Mouse (Mus musculus): ENCODE results near the gene Rapgef4. TPM values are rescaled to one million over a fixed set of nuclear protein-coding genes. Genes with fewer than 3 reads are reported as not detected.
A peak's percentile ranks its signal among the peaks of the same experiment; 100 is the strongest.
"Not testable (repeated sequence)": the region's sequence is repeated elsewhere in the genome, so short reads cannot be mapped to it uniquely, and the experiment has no call there.

Gene Rapgef4
- total RNA-seq, 2 experiments from 2014 or later = 389 to 433 TPM

DNA sequence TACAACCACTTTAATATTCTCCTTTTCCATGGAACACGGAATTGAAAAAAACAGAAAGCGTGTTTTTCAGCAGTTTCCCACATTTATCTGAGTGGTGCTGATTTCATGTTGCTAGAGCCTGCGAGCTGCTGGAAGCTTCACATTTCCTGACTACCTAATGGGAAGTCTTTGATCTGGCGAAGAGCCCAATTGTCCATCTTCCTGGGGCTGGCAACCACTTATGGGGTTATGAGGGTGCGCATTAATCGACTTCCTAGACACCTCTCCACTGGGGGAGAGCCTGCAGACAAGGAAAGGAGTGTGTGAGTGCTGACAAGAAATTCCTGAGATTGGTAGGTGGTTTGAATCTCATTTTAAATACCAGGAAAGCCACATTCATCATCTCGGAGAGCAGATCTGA is 135.1 kb downstream of the Rapgef4 start:
- no peak for DNase-seq (ENCODE audit: low spot score in 2 of 2)

DNA sequence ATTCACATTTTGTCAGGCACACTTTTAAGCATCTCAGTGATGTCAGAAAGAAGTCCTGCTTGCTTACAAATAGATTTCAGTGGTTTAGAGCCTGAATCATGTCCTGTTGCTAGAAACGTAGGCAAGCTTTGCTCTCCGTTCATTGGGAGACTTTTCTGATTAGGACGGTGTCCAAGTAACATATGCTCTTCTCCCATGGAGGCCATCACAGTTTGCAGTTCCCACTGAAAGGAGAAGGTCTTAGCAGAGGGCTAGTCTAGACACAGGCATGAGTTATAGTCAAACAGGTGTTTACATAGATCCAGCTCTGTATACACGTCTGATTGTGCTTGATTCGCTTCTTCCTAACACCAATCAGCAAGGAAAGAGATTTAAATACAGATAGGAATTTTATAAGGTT is 135.7 kb downstream of the Rapgef4 start:
- no peak for DNase-seq (ENCODE audit: low spot score in 2 of 2)

DNA sequence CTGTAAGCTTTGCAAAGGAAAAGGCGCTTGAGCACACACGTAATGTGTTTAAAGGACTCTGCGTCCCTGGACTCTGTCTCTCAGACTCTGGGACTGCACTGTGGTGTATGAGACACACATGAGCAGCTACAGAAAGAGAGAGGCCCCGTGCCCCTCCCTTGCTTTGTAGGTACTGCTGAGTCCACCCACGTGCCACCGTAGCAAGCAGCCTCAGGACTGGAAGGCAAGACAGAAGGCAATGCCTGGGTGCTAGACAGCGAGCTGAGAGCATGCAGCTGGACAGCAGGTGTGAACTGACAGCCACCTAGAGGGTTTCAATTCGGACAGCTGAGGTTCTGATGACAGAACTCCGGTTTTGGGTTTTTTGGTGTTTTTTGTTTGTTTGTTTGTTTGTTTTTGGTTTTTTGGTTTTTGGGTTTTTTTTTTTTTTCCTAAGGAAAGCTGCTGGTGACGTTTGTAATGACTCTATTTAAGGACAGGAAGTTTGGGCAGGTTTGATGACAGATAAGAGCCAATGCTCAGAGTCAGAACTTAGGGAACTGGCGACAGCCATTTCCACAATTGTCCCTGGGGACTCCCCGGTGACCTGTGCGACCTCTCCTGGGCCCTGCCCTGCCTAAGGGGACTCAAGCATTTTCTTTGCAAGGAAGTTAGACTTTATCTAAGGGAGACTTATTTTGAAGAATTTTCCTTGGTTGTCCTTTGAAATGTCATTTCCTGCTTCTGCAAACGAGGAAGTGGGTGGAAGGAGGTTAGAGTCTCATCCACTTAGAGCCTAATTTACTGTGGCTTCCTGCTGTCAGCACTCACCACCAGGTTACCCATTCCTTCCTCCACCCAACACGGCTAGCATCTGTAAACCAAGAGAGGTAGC is 136.3 kb downstream of the Rapgef4 start:
- DNase-seq (ENCODE audit: low spot score in 2 of 2) = no peak

DNA sequence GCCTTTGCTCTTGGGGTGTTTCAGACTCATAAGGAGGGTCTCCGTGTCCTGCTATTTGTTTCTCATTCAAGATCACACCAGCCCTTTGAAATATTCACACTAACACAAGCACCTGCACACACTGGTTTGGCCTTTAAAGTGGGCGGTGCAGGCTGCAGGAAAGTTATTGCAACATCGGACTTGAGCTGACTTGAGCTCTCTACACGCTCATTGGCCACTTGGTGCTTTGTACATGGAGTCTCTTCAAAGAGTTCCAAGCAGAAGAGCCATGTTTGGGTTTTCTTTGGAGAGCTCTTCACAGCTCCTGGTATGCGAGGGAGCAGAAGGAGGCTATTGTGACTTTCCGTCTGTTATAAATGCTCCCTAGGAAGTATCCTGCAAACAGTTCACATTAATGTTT is 139.2 kb downstream of the Rapgef4 start:
- DNase-seq (ENCODE audit: low spot score in 2 of 2) = no peak

DNA sequence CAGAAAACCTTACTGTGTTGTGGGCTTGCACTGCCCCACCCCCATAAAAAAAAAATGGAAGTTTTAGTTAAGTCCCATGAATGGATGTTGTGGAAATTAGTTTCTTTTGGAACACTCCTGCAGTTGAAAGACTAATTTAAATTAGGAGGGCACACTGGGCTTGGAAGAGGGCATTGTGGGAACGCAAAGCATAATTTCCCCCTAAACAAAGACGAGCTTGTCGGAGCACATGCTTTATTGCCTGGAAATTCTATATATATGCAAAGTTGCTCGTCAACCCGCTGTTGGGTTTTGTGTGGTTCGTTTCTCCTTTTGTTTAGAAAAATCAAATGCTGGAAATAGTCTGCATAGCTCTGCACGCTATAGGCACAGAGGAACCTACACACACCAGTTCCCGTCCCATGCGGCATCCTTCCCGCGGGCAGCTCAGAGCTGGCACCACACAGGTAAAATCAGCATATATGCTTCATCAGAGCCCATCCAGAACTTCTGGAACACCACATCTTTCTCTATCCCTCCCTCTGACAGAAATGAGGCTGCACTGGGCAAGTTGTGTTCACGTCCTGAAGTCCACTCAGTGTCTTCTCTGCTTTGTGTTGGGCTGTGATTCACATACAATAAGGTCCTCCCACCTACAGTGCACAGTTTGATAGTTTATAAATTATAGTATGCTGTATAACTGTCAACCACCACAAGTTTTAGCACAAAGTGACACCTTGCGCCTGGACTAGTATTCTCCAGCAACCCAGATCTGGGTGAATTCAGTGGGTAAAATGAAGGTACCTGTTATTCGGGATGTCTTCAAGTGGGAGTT is 141.6 kb downstream of the Rapgef4 start:
- DNase-seq (ENCODE audit: low spot score in 2 of 2) = no peak

DNA sequence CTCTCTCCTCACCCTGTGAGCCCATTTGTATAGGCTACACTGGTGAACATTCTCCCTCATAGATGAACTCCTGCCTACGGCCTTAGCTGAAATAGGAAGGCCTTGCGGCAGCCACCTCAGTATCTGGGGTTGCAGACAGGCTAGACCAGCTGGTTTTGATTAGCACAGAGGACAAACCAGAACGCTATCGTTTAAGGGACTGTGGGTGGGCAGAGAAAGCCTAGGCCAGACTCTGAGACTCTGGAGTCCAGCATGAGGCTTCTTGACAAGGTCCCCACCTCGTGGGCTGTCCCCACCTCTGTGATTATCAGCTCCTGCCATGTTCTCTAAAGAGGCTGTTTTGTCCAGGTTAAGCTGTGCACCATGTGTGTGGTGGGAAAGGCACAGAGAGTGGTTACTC is 142.8 kb downstream of the Rapgef4 start:
- DNase-seq (ENCODE audit: low spot score in 2 of 2) = no peak

DNA sequence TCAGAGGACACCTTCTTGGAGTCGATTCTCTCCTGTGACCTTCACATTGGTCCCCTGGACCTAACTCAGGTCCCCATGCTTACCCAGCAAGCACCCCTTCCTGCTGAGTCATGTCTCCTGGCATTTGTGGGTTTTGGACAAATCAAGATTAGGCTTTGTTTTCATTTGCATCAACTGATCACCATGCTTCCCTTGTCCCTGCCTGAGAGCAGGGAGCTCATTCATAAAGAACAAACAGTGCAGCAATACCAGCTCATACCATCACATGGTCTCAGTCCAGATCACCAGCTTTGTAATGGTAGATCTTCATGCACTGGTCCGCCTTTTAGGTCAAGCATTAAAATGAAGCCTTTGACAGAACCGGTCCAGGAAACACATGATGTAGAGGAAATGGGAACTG is 144.7 kb downstream of the Rapgef4 start:
- DNase-seq (ENCODE audit: low spot score in 2 of 2) = no peak

DNA sequence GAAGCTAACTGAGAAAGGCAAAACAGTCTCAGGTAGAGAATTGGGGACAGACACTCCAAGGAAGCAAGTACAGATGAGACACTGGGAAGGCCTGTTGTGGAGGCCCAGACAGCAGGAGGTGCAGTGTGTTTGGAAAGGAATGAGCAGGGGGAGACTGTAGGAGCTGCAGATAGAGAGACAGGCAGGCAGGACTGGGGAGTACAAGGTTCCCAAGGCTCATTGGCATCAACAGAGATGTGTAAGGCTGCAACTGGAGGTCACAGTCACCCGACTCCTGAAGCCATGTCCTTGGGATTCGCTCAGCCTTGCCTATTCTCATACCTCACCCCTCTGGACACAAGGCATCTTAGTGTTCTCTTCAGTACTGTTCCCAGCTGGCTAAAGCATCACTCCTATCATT is 145.4 kb downstream of the Rapgef4 start:
- DNase-seq (ENCODE audit: low spot score in 2 of 2) = no peak

DNA sequence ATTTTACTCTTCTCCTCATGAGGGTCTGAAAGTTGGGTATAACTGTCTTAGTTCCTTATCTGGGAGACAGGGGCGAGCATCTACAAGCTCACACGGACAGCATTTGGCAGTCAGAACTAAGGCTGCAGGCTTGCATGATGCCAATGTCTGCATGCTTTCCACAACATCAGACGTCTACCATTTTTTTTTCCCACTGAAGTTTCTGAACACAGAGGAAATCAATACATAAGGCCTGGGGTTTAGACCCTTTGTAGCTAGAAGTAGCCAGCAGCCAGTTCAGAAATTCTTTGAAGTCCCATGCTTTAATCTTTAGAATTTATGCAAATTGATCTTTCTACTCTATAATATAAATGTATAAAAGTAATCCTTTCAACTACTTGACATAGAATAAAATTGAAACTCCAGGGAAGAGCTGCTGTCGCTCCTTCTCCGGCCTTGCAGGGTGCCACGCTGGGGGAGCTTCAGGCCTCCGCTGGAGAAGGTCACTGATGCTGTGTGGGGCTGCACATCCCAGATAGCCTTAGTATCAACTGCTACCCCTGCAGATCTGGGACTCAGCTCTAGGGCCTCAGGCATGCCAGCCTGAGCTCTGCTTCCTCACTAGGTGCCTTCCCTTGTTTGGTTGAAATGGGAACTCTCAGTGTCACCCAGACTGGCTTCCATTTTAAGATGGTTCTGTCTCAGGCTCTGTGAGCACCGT is 148.7 kb downstream of the Rapgef4 start:
- no peak for DNase-seq (ENCODE audit: low spot score in 2 of 2)

DNA sequence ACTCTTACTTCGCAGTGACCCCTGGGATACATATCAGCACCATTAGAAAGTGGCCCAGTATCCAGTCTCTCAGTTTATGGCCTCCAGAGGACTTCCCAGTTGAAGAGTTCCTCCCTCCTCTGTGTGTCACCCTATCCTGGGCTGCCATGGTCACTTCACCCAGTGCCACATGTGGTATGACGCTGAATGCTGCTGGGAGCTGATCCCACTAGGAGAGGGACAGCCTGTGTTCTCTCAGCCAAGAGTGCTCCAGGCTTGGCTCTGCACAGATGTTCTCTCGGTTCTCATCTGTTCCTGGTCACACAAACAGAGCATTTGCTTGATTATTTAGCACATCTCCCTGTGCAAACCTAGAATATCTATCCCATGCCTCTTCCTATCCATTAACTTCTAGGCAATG is 151.2 kb downstream of the Rapgef4 start:
- DNase-seq (ENCODE audit: low spot score in 2 of 2) = no peak

DNA sequence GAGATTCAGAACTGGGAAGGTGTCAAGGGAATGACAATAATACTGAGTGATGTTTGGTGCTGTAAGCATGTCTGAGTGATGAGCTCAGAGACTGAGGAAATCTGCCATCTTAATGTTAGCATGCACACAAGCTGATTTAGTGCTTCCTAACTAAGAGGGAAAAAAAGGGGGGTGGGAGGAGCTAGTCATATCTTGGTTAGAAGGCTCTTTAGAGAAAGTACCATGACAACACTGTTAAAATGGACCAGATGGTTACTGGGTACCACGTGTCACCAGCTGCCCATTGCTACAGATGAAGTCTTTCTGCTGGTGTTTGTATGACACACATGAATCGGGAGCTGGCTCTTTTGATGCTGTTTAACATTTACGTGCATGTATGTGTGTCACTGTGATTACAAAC is 155.0 kb downstream of the Rapgef4 start:
- DNase-seq (ENCODE audit: low spot score in 2 of 2) = peak; percentile 32 to 63

DNA sequence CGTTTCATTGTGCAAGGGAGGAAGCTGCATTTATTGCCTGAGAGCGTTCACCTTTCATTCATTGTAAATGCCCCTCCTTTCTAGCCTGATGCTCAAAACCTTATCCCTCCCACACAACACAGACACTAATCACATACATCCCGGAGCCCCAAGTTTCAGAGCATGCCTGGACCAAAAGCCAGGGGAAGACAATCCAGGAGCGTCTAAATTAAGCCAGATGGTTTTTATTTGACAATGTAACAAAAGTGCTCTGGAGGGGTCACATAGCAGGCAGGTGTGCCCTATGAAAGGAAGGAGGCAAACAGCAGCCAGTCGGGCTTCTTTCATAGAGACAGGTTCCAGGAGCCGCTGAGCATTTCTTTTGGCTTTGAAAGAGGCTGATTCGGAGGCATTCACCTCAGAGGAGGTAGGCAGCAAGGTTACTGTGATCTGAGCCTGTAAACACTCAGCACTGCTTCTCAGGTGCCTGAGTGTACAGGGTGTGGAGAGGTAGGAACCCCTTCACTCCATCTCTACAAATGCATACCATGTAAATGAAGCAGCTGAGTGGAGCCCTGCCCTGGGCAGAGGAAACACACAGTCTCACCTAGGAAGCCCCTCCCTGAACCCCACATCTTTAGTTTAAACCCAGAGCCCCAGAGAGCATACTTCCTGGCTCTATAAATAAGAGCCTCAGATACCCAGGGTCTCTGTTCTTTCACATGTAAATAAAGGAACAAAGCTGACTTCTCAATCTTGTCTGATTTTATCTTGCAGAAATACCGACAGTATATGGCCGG is 155.6 kb downstream of the Rapgef4 start:
- no peak for DNase-seq (ENCODE audit: low spot score in 2 of 2)

DNA sequence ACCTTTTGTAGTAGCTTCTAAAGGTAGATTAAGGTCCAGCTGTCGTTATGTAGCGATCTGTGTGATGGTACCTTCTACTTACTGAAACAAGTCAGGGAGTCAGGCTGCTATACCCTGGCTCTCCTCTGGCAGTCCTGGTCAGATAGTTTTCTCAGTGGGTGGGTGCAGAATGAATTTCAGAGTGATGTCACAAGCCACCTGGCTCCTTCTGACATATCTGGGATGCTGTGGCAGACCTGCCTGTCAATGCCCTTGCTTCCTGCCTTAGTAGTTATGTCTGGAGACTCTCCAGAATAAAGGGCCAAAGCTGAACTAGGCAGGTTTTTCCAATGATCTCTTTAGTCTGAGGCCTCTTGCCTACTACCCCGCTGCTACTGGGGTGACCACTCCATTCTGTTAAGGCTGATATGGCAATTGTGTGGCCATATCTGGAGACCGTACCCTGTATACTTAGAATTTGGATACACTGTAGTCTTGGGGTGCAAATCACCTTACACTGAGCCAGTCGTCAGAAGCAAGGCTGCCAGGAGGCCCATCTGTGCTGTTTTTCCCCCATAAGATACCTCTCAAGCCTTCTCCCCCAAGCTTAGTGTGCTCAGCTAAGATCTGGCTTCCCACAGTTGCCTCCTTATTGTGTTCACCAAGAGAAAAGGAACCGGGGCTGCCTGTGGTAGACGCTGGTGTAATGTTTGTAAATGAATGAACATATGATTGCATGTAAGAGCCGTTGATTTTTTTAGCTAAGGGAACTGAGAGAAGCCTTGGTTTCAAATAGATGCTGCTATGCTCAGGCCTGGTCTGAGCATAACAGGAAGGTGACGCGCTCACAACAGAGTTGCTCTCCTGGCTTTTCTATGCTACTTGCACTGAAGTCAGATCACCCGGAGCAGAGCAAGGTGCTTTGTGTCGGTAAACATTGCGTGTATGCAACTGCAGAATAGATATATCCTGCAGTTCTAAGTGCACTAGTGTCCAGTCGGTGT is 159.1 kb downstream of the Rapgef4 start:
- DNase-seq (ENCODE audit: low spot score in 2 of 2) = peak in 1 of 2 experiments; percentile 24

DNA sequence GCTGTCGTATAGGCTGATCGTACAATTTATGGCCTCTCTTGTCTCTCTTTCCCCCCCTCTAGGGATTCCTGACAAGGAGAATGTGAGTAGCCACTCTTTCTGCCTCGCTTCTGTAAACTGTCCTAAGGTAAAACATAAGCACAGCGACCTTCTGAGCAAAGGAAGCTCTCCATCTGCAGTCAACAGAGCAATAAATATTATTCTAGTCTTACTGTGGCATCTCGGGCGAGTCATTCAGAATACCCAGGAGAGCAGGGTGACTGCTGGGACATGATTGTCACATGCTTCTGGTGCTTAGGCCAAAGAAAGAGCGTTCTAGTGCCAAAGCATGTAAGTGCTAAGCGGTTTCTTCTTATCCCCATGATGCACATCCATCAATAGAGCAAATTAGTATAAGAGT is 160.1 kb downstream of the Rapgef4 start:
- DNase-seq (ENCODE audit: low spot score in 2 of 2) = no peak

DNA sequence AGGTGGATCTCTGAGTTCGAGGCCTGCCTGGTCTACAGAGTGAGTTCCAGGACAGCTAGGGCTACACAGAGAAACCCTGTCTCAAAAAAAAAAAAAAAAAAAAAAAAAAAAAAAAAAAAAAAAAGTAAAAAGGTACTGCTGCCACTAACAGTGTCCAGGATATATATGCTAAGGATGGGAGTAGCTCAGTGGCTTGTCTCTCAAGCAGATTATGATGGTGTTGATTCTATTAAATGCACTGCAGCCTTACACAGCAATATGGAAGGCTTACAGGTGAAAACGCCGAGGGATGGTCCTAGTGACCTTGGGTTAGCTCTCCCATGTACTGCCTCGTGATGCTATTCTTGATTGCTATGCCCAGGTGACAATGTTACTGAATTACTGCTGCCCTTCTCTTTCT is 160.7 kb downstream of the Rapgef4 start:
- not testable (repeated sequence) for DNase-seq (ENCODE audit: low spot score in 2 of 2)

DNA sequence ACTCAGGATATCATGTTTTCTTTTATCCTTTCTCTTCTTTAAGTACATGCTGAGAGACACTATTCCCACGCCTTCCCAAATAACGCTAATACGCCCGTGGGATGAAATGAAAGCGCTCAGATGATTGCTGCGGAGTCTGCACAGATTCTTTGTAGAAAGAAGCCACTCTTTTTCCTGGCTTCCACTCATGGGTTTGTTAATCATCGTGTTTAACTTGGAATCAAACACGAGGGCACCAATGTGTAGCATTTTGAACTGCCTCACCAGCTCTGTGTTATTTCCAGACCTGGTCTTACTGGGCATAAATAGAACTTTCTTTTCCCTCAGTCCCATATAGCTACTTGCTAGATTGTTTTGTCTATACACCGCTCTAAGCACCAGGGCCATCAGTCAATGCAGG is 162.4 kb downstream of the Rapgef4 start:
- DNase-seq (ENCODE audit: low spot score in 2 of 2) = no peak

DNA sequence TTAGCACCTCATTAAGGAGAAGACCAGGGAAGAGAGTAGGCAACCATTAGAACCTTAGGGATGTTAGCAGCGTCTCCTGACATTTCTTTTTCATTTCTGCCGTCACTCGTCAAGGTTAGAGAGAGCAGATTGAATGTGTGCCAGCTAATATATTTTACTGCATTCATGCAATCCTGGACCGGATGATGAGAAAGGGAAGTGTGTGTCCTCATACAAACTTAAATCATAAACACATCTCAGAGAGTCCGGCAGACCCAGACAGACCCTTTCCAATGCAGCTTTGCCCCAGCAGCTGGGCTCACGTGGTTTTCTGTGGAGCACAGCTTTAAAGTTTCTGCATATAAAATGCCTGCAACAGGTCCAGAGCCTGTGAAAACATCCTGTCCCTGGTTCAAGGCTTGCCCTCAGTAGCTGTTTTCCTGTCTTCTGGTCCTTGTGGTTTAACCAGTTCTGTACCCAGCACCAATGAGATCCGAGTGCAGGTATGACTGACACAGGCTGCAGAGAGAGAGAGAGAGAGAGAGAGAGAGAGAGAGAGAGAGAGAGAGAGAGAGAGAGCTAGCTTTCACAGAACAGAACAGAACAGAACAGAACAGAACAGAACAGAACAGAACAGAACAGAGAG is 163.6 kb downstream of the Rapgef4 start:
- no peak for DNase-seq (ENCODE audit: low spot score in 2 of 2)

DNA sequence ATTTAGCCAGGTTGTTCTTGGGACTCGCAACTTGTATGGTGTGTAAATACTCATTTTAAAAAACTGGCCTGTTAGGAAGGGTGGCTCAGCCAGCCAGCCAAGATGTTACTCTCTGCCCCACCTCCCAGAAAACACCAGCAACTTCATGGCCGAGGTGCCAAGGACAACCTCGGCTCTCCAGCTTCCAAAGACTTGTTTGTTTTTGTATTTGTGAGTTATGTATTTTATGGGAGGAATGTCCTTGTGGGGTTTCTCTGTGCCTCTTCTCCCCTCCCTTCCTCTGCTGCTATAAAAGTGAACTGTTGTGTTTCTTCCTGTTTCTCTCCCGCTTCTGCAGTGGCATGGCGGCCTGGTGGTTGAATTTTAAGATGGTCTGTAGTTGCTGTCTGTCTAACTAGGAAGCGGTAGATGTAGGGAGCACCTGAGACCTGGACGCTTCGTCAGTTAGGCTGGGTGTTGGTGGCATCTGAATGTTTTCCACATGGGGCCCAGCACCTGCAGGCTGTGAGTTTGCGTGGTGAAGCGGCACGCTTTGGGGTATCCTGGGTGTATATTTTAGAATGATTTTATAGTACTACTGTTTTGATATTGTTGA is 164.3 kb downstream of the Rapgef4 start:
- no peak for DNase-seq (ENCODE audit: low spot score in 2 of 2)

DNA sequence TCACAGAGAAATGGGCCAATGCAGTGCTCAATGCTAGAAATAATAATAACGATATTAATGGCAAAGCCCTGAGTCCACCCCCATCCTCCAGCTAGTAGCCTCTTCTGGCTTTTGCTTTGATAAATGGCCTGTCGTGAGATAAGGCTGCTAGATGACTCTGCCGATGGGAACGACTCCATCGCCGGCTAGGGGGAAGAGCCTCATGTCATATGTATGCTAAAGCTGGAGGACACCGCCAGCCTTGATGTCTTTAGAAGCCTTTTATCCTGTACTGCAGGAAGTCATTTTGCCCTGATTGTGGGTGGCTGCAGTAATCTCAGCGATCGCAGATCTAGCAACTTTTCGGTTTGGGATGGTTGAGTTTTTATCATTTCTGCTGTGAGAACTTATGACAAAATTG is 165.0 kb downstream of the Rapgef4 start:
- DNase-seq (ENCODE audit: low spot score in 2 of 2) = no peak

Data from layer of hippocampus, adult 18-20 months (tissue).